Mouse (Mus musculus) hindbrain, embryonic 13.5 days (tissue): ENCODE measurements around the gene Foxp1. TPM values are rescaled to one million over a fixed set of nuclear protein-coding genes. Genes with fewer than 3 reads are reported as not detected.

Experiments
- ATAC-seq: fragments of 200-750 bp; cut with Nextera tagmentation; 2 replicates; pipeline ENCODE4 v1.8.0; 2017; ENCODE audit warnings: moderate TSS enrichment; ENCODE audit not compliant: low FRiP score
- H3K27ac ChIP-seq: fragments of 300-500 bp; sonication (generic); 2 replicates; pipeline ENCODE4 v1.5.1; 2015; ENCODE audit warnings: inconsistent platforms, mild to moderate bottlenecking, moderate library complexity
- H3K27me3 ChIP-seq: fragments of 300-500 bp; sonication (generic); 2 replicates; pipeline ENCODE4 v1.6.1; 2015; ENCODE audit warnings: mild to moderate bottlenecking, inconsistent platforms
- H3K36me3 ChIP-seq: fragments of 300-500 bp; sonication (generic); 2 replicates; pipeline ENCODE4 v1.6.1; 2015; ENCODE audit warnings: mild to moderate bottlenecking, inconsistent platforms
- H3K4me1 ChIP-seq: fragments of 300-500 bp; sonication (generic); replicated peaks from 2 replicates; pipeline ENCODE4 v1.6.1; 2015; ENCODE audit warnings: inconsistent platforms
- H3K4me2 ChIP-seq: fragments of 300-500 bp; sonication (generic); 2 replicates; pipeline ENCODE4 v1.6.1; 2015; ENCODE audit warnings: inconsistent platforms, mild to moderate bottlenecking, moderate library complexity
- H3K4me3 ChIP-seq: fragments of 300-500 bp; sonication (generic); 2 replicates; pipeline ENCODE4 v1.5.1; 2015; ENCODE audit warnings: mild to moderate bottlenecking, inconsistent platforms
- H3K9ac ChIP-seq: fragments of 300-500 bp; sonication (generic); 2 replicates; pipeline ENCODE4 v1.6.1; 2015; ENCODE audit warnings: mild to moderate bottlenecking, inconsistent platforms
- H3K9me3 ChIP-seq: fragments of 300-500 bp; sonication (generic); 2 replicates; pipeline ENCODE4 v1.6.1; 2016; ENCODE audit warnings: inconsistent platforms
- WGBS: fragments of 180-500 bp; shearing (Covaris S2); methylation state at CpG from one replicate; pipeline ENCODE4 v1.1.7; 2015; 5-methylcytosine and 5-hydroxymethylcytosine counted together
- polyA plus RNA-seq: library from polyadenylated mRNA; unstranded; fragments of >200 nt; fragmentation: Nextera tagmentation; extraction: Ambion mirVana; gene quantifications from 2 replicates; pipeline ENCODE4 v1.2.1, GENCODE M21; 2015

The Foxp1 gene
- polyA plus RNA-seq, 1 experiment from 2014 or later: 64.7 TPM

GRCm38 (mm10) chr6:99251924-99252323 lies 270.6 kb downstream of the Foxp1 start:
- H3K4me3 ChIP-seq: no peak overlapping the region
- H3K9me3 ChIP-seq: no peaks in the 10 kb centered on the region
- no peak overlapping the region for H3K4me2 ChIP-seq
- no peaks in the 10 kb centered on the region for H3K27me3 ChIP-seq
- no peaks in the 10 kb centered on the region for H3K36me3 ChIP-seq
- no peak overlapping the region for H3K9ac ChIP-seq
- no peaks in the 10 kb centered on the region for H3K4me1 ChIP-seq
- no peak for ATAC-seq
- H3K27ac ChIP-seq: no peak overlapping the region
- 89% methylated on average over 4 of the region's 4 CpGs for WGBS

GRCm38 (mm10) chr6:99251222-99251621 lies 271.3 kb downstream of the Foxp1 start:
- H3K27me3 ChIP-seq: no peaks in the 10 kb centered on the region
- H3K4me2 ChIP-seq: no peak overlapping the region
- no peak overlapping the region for H3K9ac ChIP-seq
- 87% methylated on average over 3 of the region's 3 CpGs for WGBS
- no peak overlapping the region for H3K4me3 ChIP-seq
- no peaks in the 10 kb centered on the region for H3K4me1 ChIP-seq
- no peaks in the 10 kb centered on the region for H3K9me3 ChIP-seq
- no peaks in the 10 kb centered on the region for H3K36me3 ChIP-seq
- ATAC-seq: no peak
- H3K27ac ChIP-seq: no peak overlapping the region

GRCm38 (mm10) chr6:99249496-99250030 lies 273.0 kb downstream of the Foxp1 start:
- H3K9ac ChIP-seq: no peak overlapping the region
- no peaks in the 10 kb centered on the region for H3K36me3 ChIP-seq
- H3K27ac ChIP-seq: no peak overlapping the region
- H3K4me1 ChIP-seq: no peaks in the 10 kb centered on the region
- H3K9me3 ChIP-seq: no peaks in the 10 kb centered on the region
- ATAC-seq: no peak
- 77% methylated on average over 5 of the region's 5 CpGs for WGBS
- H3K4me3 ChIP-seq: no peak overlapping the region
- H3K4me2 ChIP-seq: no peak overlapping the region
- H3K27me3 ChIP-seq: no peaks in the 10 kb centered on the region

- Histone ChIP-seq H3K27ac (no peak overlapping the region), H3K36me3 (no peaks in the 10 kb centered on the region), H3K4me2 (no peak overlapping the region), H3K9ac (no peak overlapping the region), H3K9me3 (no peaks in the 10 kb centered on the region), H3K4me3 (no peak overlapping the region), H3K4me1 (no peaks in the 10 kb centered on the region), H3K27me3 (no peaks in the 10 kb centered on the region)
- no peak for ATAC-seq
- WGBS: 93% methylated on average over 8 of the region's 8 CpGs
Observed at GRCm38 (mm10) chr6:99248396-99248795, 274.1 kb downstream of the Foxp1 start.

- H3K4me3 ChIP-seq: no peak overlapping the region
- H3K9ac ChIP-seq: no peak overlapping the region
- no peak overlapping the region for H3K4me2 ChIP-seq
- no peaks in the 10 kb centered on the region for H3K9me3 ChIP-seq
- 96% methylated on average over 10 of the region's 10 CpGs for WGBS
- H3K27ac ChIP-seq: no peak overlapping the region
- H3K36me3 ChIP-seq: no peaks in the 10 kb centered on the region
- no peak for ATAC-seq
- H3K27me3 ChIP-seq: no peaks in the 10 kb centered on the region
- no peaks in the 10 kb centered on the region for H3K4me1 ChIP-seq
Observed at GRCm38 (mm10) chr6:99241625-99242395, 280.7 kb downstream of the Foxp1 start.

GRCm38 (mm10) chr6:99240764-99241163 lies 281.8 kb downstream of the Foxp1 start:
- Histone ChIP-seq H3K4me3 (no peak overlapping the region), H3K9ac (no peak overlapping the region), H3K36me3 (no peaks in the 10 kb centered on the region), H3K27me3 (no peaks in the 10 kb centered on the region), H3K4me1 (no peaks in the 10 kb centered on the region), H3K9me3 (no peaks in the 10 kb centered on the region), H3K27ac (no peak overlapping the region), H3K4me2 (no peak overlapping the region)
- ATAC-seq: no peak

GRCm38 (mm10) chr6:99235588-99235987 lies 286.9 kb downstream of the Foxp1 start:
- Histone ChIP-seq H3K36me3 (no peaks in the 10 kb centered on the region), H3K9me3 (no peaks in the 10 kb centered on the region), H3K9ac (no peak overlapping the region), H3K27me3 (no peaks in the 10 kb centered on the region), H3K27ac (no peak overlapping the region), H3K4me1 (peaks cover 10% of the 10 kb centered on the region), H3K4me2 (no peak overlapping the region), H3K4me3 (no peak overlapping the region)
- 89% methylated on average over 8 of the region's 8 CpGs for WGBS
- ATAC-seq: no peak

- Histone ChIP-seq H3K27ac (no peak overlapping the region), H3K4me3 (no peak overlapping the region), H3K36me3 (no peaks in the 10 kb centered on the region), H3K9ac (no peak overlapping the region), H3K27me3 (no peaks in the 10 kb centered on the region), H3K4me2 (no peak overlapping the region), H3K9me3 (no peaks in the 10 kb centered on the region), H3K4me1 (peaks cover 10% of the 10 kb centered on the region)
- ATAC-seq: no peak
- 68% methylated on average over 10 of the region's 10 CpGs for WGBS
Observed at GRCm38 (mm10) chr6:99233411-99233810, 289.1 kb downstream of the Foxp1 start.

- no peaks in the 10 kb centered on the region for H3K27me3 ChIP-seq
- peaks cover 17% of the 10 kb centered on the region for H3K4me1 ChIP-seq
- H3K9me3 ChIP-seq: peaks cover 6% of the 10 kb centered on the region; the same call in 1 of the 2 replicates
- no peak overlapping the region for H3K4me3 ChIP-seq
- H3K36me3 ChIP-seq: no peaks in the 10 kb centered on the region
- 85% methylated on average over 6 of the region's 6 CpGs for WGBS
- no peak overlapping the region for H3K9ac ChIP-seq
- no peak overlapping the region for H3K4me2 ChIP-seq
- no peak overlapping the region for H3K27ac ChIP-seq
- ATAC-seq: no peak
Observed at GRCm38 (mm10) chr6:99228336-99228870, 294.1 kb downstream of the Foxp1 start.

- H3K9ac ChIP-seq: no peak overlapping the region
- H3K4me2 ChIP-seq: no peak overlapping the region
- no peaks in the 10 kb centered on the region for H3K27me3 ChIP-seq
- ATAC-seq: no peak
- H3K4me1 ChIP-seq: peaks cover 20% of the 10 kb centered on the region
- no peaks in the 10 kb centered on the region for H3K36me3 ChIP-seq
- H3K9me3 ChIP-seq: peaks cover 4% of the 10 kb centered on the region; the same call in 1 of the 2 replicates
- WGBS: 89% methylated on average over 5 of the region's 5 CpGs
- H3K4me3 ChIP-seq: no peak overlapping the region
- H3K27ac ChIP-seq: no peak overlapping the region
Observed at GRCm38 (mm10) chr6:99221147-99221546, 301.4 kb downstream of the Foxp1 start.

GRCm38 (mm10) chr6:99220472-99220871 lies 302.0 kb downstream of the Foxp1 start:
- H3K9ac ChIP-seq: no peak overlapping the region
- peaks cover 20% of the 10 kb centered on the region for H3K4me1 ChIP-seq
- H3K9me3 ChIP-seq: no peaks in the 10 kb centered on the region
- no peak for ATAC-seq
- H3K27me3 ChIP-seq: no peaks in the 10 kb centered on the region
- H3K4me3 ChIP-seq: no peak overlapping the region
- H3K4me2 ChIP-seq: no peak overlapping the region
- H3K36me3 ChIP-seq: no peaks in the 10 kb centered on the region
- H3K27ac ChIP-seq: no peak overlapping the region
- 94% methylated on average over 3 of the region's 3 CpGs for WGBS

GRCm38 (mm10) chr6:99217846-99218245 lies 304.7 kb downstream of the Foxp1 start:
- H3K36me3 ChIP-seq: no peaks in the 10 kb centered on the region
- H3K4me1 ChIP-seq: peaks cover 14% of the 10 kb centered on the region
- H3K4me3 ChIP-seq: no peak overlapping the region
- ATAC-seq: no peak
- H3K9ac ChIP-seq: no peak overlapping the region
- 76% methylated on average over 2 of the region's 2 CpGs for WGBS
- no peaks in the 10 kb centered on the region for H3K27me3 ChIP-seq
- H3K4me2 ChIP-seq: no peak overlapping the region
- H3K27ac ChIP-seq: no peak overlapping the region
- H3K9me3 ChIP-seq: no peaks in the 10 kb centered on the region

GRCm38 (mm10) chr6:99217155-99217554 lies 305.4 kb downstream of the Foxp1 start:
- no peaks in the 10 kb centered on the region for H3K9me3 ChIP-seq
- no peaks in the 10 kb centered on the region for H3K36me3 ChIP-seq
- no peak for ATAC-seq
- H3K4me2 ChIP-seq: no peak overlapping the region
- WGBS: 65% methylated on average over 7 of the region's 7 CpGs
- H3K27me3 ChIP-seq: no peaks in the 10 kb centered on the region
- no peak overlapping the region for H3K27ac ChIP-seq
- H3K4me3 ChIP-seq: no peak overlapping the region
- H3K9ac ChIP-seq: no peak overlapping the region
- H3K4me1 ChIP-seq: peaks cover 14% of the 10 kb centered on the region
